Mouse (Mus musculus): ENCODE measurements at regions not wholly inside any gene's neighbourhood (a gene's known extent, or its start where the extent isn't known, plus 50 kb on each side); places are given as distances from the start of the nearest gene placed in this dataset.

DNA sequence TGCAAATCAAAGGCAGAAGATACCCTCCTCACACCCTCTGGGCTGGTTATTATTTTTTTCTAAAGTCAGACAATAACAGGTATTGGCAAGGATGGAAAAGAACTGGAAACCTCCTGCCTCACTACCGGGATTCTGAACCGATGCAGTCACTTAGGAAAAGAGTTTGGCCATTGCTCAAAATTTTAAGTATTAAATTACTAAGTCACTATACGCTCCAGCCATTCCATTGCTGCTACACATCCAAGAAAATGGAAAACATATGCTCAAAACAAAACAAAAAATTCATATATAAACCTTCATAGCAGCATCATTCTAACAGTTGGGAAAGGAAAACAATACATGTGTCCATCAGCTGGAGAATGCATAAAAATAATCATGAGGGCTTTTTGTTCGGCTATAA, 63.9 kb upstream of the Pias1 start:
- Histone ChIP-seq H3K27me3 (ENCODE audit: control insufficient read depth, insufficient read depth, low read depth, low read length) (no peaks in the 10 kb centered on the region), H3K36me3 (ENCODE audit: control insufficient read depth, insufficient read depth, low read length) (no peaks in the 10 kb centered on the region), H3K4me3 (ENCODE audit: low read length) (no peak overlapping the region), H3K9ac (ENCODE audit: low read length) (no peak overlapping the region), H3K4me2 (ENCODE audit: low read depth, low read length) (no peak overlapping the region), H3K9me3 (ENCODE audit: control insufficient read depth, low read length) (no peaks in the 10 kb centered on the region), H3K27ac (ENCODE audit: low read length) (no peak overlapping the region), H3K4me1 (replicated peaks; ENCODE audit: control insufficient read depth, insufficient read depth, low read length) (no peaks in the 10 kb centered on the region)
- WGBS = 83% methylated on average over 4 of the region's 4 CpGs
- no peak for ATAC-seq (ENCODE audit: low read depth)

GRCm38 (mm10) chr9:63049290-63049689, 61.6 kb upstream of the Pias1 start:
- no peaks in the 10 kb centered on the region for H3K27me3 ChIP-seq (ENCODE audit: control insufficient read depth, insufficient read depth, low read depth, low read length)
- H3K27ac ChIP-seq (ENCODE audit: low read length) = no peak overlapping the region
- WGBS = 84% methylated on average over 5 of the region's 5 CpGs
- H3K9ac ChIP-seq (ENCODE audit: low read length) = no peak overlapping the region
- no peak overlapping the region for H3K4me3 ChIP-seq (ENCODE audit: low read length)
- no peak overlapping the region for H3K4me2 ChIP-seq (ENCODE audit: low read depth, low read length)
- no peaks in the 10 kb centered on the region for H3K36me3 ChIP-seq (ENCODE audit: control insufficient read depth, insufficient read depth, low read length)
- no peak for ATAC-seq (ENCODE audit: low read depth)
- no peaks in the 10 kb centered on the region for H3K4me1 ChIP-seq (replicated peaks; ENCODE audit: control insufficient read depth, insufficient read depth, low read length)
- no peaks in the 10 kb centered on the region for H3K9me3 ChIP-seq (ENCODE audit: control insufficient read depth, low read length)

DNA sequence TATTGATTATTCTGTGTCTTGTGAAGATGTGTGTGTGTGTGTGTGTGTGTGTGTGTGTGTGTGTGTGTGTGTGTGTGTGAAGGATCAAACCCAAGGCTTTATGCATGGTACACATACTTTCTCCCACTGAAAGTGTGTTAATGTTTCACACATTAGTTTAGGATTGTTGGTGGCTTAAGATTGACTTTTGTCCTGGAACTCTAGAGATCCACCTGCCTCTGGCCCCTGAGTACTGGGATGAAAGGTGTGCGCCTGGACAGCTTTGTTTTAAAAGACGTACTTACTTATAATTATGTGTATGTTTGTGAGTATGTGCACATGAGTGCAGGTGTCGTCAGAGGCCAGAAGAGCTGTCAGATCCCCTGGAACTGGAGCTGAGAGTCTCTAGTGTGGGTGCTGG, 59.3 kb upstream of the Pias1 start:
- no peak for ATAC-seq (ENCODE audit: low read depth)
- WGBS = 79% methylated on average over 3 of the region's 3 CpGs

GRCm38 (mm10) chr9:63045531-63045930, 57.8 kb upstream of the Pias1 start:
- Histone ChIP-seq H3K4me3 (ENCODE audit: low read length) (no peak overlapping the region), H3K9ac (ENCODE audit: low read length) (no peak overlapping the region), H3K36me3 (ENCODE audit: control insufficient read depth, insufficient read depth, low read length) (no peaks in the 10 kb centered on the region), H3K9me3 (ENCODE audit: control insufficient read depth, low read length) (no peaks in the 10 kb centered on the region), H3K27me3 (ENCODE audit: control insufficient read depth, insufficient read depth, low read depth, low read length) (no peaks in the 10 kb centered on the region), H3K27ac (ENCODE audit: low read length) (no peak overlapping the region), H3K4me1 (replicated peaks; ENCODE audit: control insufficient read depth, insufficient read depth, low read length) (peaks cover 6% of the 10 kb centered on the region; the same call in 1 of the 2 replicates), H3K4me2 (ENCODE audit: low read depth, low read length) (no peak overlapping the region)
- no peak for ATAC-seq (ENCODE audit: low read depth)
- WGBS = 66% methylated on average over 4 of the region's 4 CpGs

More for the DNA sequence above, 59.3 kb upstream of the Pias1 start:
- no peak overlapping the region for H3K27ac ChIP-seq (ENCODE audit: low read length)
- H3K4me2 ChIP-seq (ENCODE audit: low read depth, low read length) = no peak overlapping the region
- H3K9ac ChIP-seq (ENCODE audit: low read length) = no peak overlapping the region
- H3K36me3 ChIP-seq (ENCODE audit: control insufficient read depth, insufficient read depth, low read length) = no peaks in the 10 kb centered on the region
- H3K4me3 ChIP-seq (ENCODE audit: low read length) = no peak overlapping the region
- H3K9me3 ChIP-seq (ENCODE audit: control insufficient read depth, low read length) = no peaks in the 10 kb centered on the region
- H3K27me3 ChIP-seq (ENCODE audit: control insufficient read depth, insufficient read depth, low read depth, low read length) = no peaks in the 10 kb centered on the region
- H3K4me1 ChIP-seq (replicated peaks; ENCODE audit: control insufficient read depth, insufficient read depth, low read length) = peaks cover 6% of the 10 kb centered on the region; the same call in 1 of the 2 replicates

DNA sequence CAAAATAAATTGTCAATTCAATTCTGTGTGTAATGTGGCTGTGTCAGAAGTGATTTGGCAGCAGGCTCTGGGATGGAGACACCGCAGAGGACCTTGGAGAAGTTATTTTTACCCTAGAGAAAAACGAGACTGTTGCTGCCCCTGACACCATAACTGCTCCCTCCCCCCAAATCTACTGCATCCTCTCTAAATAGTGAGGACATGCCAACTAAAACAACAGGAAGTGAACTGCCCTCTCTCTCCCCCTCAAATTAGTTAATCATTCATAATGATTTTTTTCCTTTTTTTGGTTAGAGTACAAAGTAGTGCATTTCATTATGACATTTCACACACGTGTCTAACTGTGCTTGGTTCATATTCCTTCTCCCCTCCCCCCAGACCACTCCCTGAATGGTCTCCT, 55.6 kb upstream of the Pias1 start:
- H3K9me3 ChIP-seq (ENCODE audit: control insufficient read depth, low read length) = no peaks in the 10 kb centered on the region
- ATAC-seq (ENCODE audit: low read depth) = peak; percentile 36; the same call in 1 of the 2 replicates
- no peak overlapping the region for H3K9ac ChIP-seq (ENCODE audit: low read length)
- no peak overlapping the region for H3K27ac ChIP-seq (ENCODE audit: low read length)
- H3K36me3 ChIP-seq (ENCODE audit: control insufficient read depth, insufficient read depth, low read length) = no peaks in the 10 kb centered on the region
- 25% methylated on average over 3 of the region's 3 CpGs for WGBS
- H3K4me2 ChIP-seq (ENCODE audit: low read depth, low read length) = no peak overlapping the region
- H3K4me3 ChIP-seq (ENCODE audit: low read length) = no peak overlapping the region
- H3K27me3 ChIP-seq (ENCODE audit: control insufficient read depth, insufficient read depth, low read depth, low read length) = no peaks in the 10 kb centered on the region
- H3K4me1 ChIP-seq (replicated peaks; ENCODE audit: control insufficient read depth, insufficient read depth, low read length) = peaks cover 6% of the 10 kb centered on the region; the same call in 1 of the 2 replicates

GRCm38 (mm10) chr9:63038031-63038430, 50.3 kb upstream of the Pias1 start:
- H3K4me2 ChIP-seq (ENCODE audit: low read depth, low read length) = no peak overlapping the region
- H3K4me3 ChIP-seq (ENCODE audit: low read length) = no peak overlapping the region
- peaks cover under 1% of the 10 kb centered on the region; the same call in 1 of the 2 replicates for H3K4me1 ChIP-seq (replicated peaks; ENCODE audit: control insufficient read depth, insufficient read depth, low read length)
- no peak overlapping the region for H3K27ac ChIP-seq (ENCODE audit: low read length)
- H3K9ac ChIP-seq (ENCODE audit: low read length) = no peak overlapping the region
- 93% methylated on average over 6 of the region's 6 CpGs for WGBS
- H3K36me3 ChIP-seq (ENCODE audit: control insufficient read depth, insufficient read depth, low read length) = no peaks in the 10 kb centered on the region
- no peaks in the 10 kb centered on the region for H3K27me3 ChIP-seq (ENCODE audit: control insufficient read depth, insufficient read depth, low read depth, low read length)
- no peak for ATAC-seq (ENCODE audit: low read depth)
- no peaks in the 10 kb centered on the region for H3K9me3 ChIP-seq (ENCODE audit: control insufficient read depth, low read length)

Measured in lung, embryonic 16.5 days (tissue).